Mouse (Mus musculus) megakaryocyte, adult 5-6 weeks (primary cell): Measurements from ENCODE around the gene Fkbp2. TPM values are rescaled to one million over a fixed set of nuclear protein-coding genes. Genes with fewer than 3 reads are reported as not detected.

Experiments
- ATAC-seq: 2 replicates; pipeline ENCODE4 v1.8.0; 2016; ENCODE audit warnings: mild to moderate bottlenecking, inconsistent platforms; ENCODE audit not compliant: poor library complexity, severe bottlenecking
- total RNA-seq, 2 experiments: library from RNA; stranded (forward) in 1 of 2; stranded (reverse) in 1 of 2; fragments of 153-499, 151-499 nt in 1 of 2; fragments of 221-1000, 200-1000 nt in 1 of 2; gene quantifications; 2 replicates each; pipeline versions ENCODE4 v1.2.3 to v1.2.4; 2015 to 2017

Fkbp2 gene
- total RNA-seq, 2 experiments from 2014 or later = 127 to 141 TPM

DNA sequence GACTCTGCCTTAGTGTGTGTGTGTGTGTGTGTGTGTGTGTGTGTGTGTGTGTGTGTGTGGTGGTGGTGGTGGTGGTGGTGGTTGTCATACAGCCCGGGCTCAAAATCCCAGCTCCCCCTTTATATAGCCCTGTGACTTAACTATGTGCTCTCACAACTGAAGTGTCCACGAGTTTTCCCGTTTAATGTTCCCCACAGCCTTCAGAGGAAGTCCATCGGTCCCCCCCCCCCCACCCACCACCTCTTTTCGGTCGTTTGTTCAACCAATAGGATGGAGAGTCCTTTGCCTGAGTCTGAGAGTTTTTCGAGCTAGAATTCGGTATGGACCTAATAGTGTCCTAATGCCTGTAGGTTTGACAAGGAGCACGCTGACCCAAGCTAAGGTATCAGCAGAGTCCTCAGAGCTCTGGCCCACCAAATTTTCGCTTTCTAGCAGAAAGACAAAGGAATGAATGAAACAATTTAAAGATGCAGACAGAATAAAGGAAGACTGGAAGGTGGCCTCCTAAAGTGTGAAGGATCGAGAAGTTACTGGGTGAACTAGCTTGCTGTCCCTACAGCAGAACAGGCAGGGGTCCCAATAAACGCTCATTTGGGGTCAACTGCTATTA lies 6.6 kb downstream of the Fkbp2 start:
- ATAC-seq = no peak

DNA sequence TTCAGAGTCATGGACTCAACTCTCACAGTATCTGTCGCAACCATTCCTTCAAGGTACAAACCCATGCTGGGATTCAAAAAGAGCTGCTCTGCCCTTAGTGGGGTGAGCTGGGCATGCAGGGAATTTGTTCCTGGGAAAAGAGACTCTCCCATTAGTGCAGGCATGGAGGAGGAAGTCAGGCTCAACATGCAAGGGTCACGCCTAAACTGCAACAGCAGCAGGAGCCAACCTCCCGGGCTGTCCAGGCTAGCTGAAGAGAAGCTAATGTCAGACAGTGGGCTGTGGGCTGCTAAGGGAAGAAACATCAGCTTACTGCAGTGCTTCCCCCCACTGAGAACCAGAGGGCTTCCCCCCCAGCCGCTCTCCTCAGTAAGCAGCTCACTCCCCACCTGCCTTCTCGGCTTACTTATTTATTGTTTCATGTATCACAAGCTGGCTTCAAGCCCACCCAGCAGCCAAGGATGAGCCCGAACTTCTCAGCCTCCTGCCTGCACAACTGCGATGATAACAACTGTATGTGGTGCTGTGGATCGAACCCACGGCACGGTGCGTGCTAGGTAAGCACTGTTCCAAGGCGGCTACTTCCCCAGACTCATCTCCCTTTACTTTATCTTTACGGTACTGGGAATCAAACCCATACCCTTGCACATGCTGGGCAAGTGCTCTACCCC lies 7.9 kb downstream of the Fkbp2 start:
- ATAC-seq = no peak

DNA sequence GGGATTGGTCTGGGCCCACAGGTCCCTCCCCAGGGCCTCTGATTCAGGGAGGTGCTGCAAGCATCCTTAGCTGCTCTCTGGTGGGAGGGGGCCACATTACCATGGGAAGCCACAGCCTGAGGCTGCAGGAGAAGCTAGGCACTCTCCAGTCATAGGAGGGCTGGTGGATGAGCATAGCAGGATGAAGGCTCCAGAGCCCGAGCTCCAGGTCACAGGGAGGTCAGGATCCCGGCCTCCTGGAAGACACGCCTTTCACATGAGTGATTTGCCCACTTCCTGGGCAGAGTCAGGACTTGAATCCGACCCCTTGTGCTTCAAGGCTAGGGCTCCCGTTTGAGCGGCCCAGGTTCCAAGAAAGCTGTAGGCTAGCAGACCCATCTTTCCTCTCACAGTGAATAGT lies 8.7 kb downstream of the Fkbp2 start:
- ATAC-seq = no peak

DNA sequence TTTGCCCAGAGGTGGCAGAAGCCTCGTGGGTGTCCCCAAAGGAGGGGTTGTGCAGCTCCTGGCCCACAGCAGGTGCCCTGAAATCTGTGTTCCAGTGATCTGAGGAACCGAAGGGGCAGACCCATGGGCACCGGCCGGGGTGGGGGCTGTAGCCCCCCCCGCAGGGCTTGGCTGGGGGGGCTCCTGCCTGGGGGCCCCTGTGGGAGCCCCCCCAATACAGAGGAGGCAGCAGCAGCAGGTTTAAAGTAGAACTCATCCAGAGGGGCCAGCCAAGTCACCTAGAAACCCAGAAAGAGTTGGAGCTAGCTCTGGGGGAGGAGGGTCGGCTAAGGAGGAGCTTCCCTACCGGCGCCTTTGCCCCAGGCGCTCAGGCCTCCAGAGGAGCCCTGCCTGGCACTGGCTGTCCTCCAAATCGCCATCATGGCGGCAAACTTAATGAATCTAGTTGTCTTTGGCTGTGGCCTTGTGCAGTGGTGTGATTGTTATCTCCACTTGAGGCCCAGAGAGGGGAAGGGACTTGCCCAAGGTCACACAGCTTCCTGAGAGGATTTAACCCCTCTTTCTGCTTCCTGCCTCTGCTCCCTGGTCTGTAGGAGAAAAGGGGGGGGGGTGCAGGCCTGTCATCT lies 9.7 kb downstream of the Fkbp2 start:
- no peak for ATAC-seq

DNA sequence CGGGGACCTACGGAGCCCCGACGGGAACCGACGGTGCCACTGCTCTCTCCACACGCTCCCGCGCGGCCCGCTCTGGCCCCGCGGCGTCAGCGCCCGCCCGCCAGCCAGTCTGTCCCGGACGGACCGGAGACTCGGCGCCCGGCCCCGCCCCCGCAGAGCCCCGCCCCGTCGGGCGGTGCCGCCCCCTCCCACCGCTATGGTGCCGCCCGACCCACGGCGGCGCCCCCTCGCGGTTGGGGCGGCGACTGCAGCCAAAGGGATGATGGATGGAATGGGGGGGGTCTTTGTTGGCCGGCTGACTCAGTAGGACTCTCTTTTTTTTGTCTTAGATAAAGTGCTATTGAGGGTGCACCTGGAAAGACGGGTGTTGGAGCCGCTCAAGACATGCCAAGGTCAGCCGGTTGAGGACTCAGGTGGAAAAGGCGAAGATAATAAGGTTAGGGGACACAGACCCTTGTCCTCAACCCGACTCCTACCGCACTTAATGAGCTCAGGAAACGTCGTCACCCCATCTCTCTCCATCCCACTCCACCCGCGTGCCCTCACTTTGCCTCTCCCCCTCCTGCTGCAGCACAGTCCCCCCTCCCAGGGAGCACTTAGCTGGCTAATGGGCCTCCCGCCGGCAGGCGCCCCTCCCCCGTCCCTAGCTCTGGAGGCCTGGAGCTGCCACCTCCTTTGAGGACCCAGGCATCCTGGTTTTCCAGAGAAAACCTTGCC lies 10.5 kb downstream of the Fkbp2 start:
- peak; percentile 77 for ATAC-seq

DNA sequence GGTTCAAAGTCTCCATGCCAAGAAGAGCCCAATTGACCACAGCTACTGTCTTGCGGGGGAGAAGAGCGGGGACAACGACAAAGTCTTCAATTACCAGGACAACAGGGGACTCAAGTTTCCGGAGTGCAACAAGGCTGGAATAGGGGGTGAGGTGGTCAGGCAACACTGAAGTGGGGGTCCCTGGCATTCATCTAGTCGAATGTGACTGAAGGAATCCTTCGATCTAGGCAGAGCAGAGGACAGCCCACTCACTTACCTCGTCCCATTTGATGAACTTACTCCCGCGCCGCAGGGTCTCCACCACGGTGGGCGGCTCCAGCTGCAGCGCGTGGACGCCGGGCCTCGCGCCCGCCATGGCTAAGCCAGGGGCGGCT lies 11.0 kb downstream of the Fkbp2 start:
- no peak for ATAC-seq

DNA sequence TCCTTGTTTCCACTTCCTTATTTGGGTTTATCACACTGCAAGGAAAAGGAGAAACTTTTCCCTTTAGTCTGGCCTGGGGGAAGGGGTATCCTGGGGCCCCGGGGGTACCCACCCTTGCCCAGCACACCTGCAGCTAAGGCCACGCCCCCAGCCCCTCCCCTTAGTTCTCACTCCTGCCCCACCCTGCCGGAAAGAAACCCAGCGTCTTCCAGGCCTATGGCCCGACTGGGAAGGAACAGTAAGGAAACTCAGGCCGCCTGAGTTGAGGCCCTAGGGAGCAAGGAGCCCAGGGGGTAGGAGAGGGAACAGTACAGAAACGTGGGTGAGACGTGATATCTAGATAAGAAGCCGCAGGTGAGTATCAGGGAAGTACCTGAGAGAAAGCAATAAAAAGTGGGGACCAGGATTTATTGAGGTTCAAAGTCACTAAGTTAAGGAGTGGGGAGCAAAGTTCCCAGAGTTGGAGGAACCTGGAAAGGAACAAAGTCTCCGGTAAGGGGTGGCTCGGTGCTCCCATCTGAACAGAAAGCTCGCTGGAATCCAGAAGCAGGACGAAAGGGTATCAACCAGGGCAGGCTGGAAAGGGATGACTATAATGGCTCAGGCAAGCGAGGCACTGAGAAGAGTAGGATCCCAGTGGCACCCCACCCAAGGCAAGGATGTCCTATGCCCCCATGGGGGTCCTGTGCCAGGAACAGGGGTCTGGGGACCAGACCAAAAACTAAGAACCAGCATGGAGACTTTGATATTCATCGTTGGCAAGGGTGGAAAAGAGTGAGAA lies 11.6 kb downstream of the Fkbp2 start:
- ATAC-seq = no peak

DNA sequence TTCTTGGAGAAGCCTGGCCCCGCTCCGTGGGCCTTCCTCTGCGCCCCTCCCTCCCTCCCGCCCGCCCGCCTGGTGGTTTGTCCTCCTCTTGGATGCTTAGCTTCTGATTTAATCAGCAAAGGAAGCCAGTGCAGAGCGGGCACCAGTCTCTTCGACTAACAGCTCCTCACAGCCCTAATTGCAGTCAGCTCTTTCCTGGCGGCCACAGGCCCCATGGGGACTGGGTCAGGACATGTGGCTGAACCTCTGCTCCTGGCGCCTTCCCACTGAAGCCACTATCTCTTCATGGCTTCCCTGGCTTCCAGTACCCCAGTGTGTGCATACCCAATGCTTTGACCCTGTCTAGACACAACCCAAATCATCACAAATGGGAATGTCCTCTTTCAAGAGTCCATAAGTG lies 23.8 kb downstream of the Fkbp2 start:
- no peak for ATAC-seq

DNA sequence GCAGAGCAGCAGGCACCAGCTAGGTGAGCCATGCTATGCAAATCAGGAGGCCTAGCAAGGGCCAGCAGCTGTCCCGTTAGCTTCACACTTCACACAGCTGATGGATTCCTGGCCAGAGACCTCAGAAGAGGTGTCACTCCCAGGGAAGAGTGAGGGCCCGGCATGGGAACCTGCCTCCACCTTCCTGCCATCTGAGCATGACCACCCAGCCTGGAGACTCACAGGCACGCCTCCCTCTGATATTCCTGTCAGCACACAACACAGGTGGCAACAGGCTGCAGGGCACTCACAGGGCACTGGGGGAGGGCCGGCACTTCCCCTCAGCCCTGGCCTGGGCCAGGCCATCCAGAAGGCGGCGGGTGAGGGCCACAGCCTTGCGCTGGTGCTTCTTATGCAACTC lies 24.9 kb downstream of the Fkbp2 start:
- peak; percentile 16; the same call in 1 of the 2 replicates for ATAC-seq

DNA sequence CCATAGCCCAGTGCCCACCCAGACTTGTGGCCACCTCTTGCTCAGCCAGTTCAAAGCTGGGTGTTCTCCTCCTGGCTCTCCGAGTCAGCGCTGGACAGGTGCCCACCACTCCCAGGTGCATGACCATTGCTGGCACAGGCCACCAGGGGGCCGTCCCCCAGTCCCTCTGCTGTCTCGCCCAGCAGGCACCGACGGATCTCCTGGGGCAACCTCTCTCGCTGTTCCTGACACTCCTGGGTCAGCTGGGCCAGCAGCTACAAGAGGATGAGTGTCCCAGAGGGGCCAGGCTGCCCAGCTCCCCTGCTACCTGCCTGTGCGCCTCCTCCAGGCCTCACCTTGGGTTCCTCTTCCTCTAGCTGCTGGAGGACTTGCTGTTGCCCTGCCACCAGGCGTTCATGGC lies 26.3 kb downstream of the Fkbp2 start:
- no peak for ATAC-seq

DNA sequence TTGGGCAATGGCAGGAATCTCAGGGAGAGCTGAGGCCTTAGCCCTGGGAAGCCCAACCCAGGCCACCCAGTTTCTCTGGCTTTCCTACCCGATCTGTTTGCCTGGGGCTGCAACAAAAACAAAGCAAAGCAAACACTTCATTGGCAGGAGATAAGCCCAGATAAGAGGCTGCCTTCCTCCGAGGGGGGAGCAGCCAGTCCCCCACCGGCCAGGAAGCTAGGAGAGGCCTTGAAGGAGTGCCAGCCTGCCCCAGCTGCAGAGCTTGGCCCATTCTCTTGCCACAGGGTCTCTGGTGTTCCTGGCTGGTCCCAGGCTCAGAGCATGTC lies 27.6 kb downstream of the Fkbp2 start:
- ATAC-seq = no peak

DNA sequence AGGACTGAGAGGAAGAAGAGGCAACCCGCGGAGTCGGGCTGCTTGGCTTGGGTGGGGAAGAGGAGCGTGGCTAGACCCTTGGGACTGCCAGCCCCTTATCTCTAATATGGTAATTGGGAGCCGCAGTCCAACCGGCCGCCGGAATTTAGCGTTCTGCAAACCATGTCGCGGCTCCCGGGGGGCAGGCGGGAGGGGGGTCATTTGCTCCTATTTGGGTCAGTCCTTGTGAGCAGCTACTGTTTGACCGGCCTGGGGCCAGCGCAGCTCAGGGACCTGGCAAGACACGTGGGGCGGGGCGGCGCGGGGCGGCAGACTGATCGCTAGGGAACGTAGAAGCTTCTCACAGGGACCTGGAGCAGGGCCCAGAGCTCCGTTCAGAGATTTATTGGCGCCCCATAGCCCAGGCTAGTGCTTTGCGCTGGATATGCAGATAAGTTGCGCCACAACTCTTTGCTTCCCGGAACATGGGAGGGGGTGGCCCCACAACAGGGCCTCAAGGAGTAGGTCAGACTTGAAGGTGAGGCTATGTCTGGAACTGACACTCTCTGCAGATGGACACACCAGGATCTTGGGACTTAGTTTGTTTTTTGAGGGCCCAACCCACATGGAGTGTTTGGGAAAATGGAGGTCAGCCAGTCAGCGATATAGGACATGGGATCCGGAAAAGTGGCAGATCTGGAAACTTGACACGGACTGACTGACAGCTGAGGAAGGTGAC lies 28.1 kb downstream of the Fkbp2 start:
- peak; percentile 24 for ATAC-seq

DNA sequence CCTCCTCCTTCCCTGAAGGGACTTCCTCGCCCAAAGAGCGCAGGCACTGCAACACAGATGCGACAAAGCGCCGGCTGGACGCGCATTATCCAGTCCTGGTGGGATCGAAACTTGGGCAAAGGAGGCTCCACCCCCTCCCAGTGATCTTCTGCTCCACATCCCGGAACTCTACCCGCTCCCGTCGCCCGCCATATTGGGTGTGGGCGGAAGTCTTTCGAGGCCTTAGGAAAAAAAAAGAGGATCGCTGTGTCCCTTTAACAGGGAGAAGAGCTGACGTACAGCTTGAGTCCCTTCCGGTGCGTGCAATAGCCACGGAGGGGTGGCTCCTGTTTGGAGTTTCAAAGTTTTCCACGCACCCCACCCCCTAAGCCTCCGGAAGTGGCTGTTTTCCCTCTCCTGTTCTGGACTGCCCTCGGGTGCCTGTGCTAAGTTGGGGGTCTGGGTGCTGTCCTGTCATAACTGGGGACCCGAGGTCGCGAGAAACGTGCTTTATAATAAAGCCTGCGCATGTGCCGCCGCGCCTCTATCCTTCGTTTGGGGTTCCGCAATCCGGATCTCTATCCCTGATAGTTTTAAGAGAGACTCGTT lies 28.8 kb downstream of the Fkbp2 start:
- peak; percentile 73 for ATAC-seq

DNA sequence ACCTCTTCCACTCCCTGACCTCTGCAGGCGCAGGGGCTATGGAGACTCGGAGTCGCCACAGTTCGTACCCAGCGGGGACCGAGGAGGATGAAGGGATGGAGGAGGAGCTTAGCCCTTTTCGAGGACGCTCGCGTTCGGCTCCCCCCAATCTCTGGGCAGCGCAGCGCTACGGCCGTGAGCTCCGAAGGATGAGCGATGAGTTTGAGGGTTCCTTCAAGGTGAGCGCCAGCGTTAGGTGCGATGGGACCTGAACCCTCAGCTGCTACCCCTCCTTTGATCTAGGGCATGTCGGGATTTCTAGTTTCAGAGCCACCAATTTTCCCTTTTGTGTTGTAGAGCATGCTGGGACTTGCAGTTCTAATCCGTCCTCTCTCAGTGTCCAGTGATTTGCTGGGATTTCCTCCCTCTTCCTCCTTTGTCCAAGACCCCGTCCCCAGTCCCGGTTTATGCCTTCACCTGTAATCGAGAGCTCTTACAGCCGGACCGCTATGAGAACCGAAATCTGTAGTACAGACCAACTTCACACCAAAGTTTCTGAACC lies 29.6 kb downstream of the Fkbp2 start:
- 0 out of 2 replicates have a peak, but pooled peaks have one; percentile 14 for ATAC-seq

DNA sequence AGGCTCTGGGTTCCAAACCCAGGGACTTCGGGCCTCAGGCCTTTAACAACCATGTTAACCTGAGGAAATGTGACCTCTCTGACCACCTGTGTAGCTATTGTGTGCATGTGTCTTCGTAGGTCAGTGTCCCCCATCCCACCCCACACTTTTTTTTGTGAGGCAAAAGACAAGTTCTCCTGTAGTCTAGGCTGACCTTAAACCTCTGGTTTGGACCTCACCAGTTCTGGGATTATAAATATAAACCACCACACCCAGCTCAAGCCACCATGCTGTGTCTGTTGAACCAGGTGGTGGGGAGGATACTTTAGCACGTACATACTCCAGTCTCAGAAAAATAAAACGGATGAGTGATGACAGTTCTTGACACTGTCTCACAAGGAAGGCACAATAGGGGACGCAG lies 30.4 kb downstream of the Fkbp2 start:
- no peak for ATAC-seq

DNA sequence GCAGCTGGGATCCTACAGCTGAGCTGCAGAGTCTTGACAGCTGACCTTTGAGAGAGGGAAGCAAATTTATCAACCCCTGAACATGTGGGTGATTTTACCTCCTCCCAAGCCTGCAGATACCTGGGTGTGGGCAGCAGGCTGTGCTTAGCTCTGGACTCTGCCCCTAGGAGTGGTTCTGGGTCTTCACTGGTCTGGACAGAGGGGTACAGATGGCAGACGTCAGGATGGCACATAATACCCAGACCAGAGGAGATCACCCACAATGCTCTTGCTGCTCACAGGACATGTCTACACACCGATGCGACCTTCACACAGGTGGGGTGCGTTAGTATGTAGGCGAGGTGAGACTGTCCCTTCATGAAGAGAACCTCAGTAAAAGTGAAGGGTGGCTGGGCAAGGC lies 30.8 kb downstream of the Fkbp2 start:
- ATAC-seq = no peak

DNA sequence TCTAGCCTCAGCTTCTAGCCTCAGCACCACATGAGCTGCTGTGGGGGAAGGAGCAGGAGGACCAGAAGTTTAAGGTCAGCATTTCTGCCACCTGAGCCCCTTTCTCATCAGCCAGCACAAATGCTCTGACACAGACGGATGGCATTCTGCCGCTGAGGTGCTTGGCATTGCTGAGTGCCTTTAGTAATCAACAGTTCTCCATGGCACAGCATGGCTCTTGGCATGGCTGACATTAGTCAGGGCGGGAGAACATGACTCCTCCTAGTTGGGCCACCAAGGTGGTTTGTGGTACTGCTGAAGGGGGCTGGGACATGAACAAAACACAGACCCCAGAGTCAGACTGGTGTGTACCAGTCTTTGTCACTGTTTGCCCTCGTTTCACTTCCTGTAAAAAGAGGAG lies 32.1 kb downstream of the Fkbp2 start:
- ATAC-seq = no peak

DNA sequence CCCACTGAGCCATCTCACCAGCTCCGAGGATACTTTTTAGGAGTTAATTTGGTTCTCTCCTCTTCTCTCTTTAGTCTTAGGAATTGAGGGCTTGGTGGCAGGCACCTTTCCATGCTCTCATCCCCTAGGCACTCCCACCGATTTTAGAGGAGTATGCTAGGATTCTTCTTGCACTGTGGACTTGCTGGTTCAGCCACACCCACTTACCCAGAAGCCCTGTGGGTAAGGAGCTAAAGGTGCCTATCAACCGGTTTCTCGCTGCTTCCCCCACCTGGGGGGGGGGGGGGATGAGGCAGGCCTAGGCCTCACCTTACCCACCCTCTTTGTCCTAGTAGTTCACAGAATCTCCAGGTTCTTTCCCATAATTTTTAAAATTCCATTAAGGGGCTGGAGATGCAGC lies 32.6 kb downstream of the Fkbp2 start:
- ATAC-seq = no peak

DNA sequence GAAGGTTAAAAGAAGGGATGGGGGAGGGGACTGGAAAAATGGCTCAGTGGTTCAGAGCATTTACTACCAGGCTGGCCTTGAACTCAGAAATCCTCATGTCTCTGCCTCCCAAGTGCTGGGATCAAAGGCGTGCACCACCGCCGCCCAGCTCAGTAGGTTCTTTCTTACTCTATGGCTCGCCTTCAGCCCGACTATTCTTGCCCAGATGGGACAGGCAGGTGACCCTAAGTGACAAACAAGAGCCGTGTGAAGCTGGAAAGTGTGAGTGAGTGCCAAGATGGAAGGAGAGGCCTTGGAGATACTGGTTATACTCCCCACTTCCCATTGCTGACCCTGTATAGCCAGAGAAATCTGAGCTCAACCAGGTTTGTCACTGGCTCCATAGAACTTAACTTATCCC lies 36.6 kb downstream of the Fkbp2 start:
- ATAC-seq = no peak

DNA sequence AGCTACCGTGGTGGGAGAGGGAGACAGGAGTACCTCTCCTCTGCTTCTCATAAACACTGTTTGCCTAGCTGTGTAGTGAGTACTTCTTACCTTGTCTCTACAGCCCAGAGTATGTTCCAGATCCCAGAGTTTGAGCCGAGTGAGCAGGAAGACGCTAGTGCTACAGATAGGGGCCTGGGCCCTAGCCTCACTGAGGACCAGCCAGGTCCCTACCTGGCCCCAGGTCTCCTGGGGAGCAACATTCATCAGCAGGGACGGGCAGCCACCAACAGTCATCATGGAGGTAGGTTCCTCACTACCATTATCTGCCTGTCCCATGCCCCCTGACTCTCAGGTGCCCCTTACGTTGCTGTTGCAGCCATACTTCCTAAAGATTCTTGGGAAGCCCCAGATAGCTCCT lies 37.5 kb downstream of the Fkbp2 start:
- no peak for ATAC-seq
